Mouse (Mus musculus): Measurements from ENCODE around the gene Isg20l2.

Gene Isg20l2

GRCm38 (mm10) chr3:87980728-87981127 is 50.6 kb downstream of the Isg20l2 start:
- DNase-seq = no peak

GRCm38 (mm10) chr3:87981214-87981760 is 51.2 kb downstream of the Isg20l2 start:
- no peak for DNase-seq

GRCm38 (mm10) chr3:87981894-87982835 is 52.1 kb downstream of the Isg20l2 start:
- no peak for DNase-seq

- DNase-seq = no peak
Measured at GRCm38 (mm10) chr3:87982836-87983601, 52.9 kb downstream of the Isg20l2 start.

- DNase-seq = no peak
Measured at GRCm38 (mm10) chr3:87983627-87984026, 53.5 kb downstream of the Isg20l2 start.

DNA sequence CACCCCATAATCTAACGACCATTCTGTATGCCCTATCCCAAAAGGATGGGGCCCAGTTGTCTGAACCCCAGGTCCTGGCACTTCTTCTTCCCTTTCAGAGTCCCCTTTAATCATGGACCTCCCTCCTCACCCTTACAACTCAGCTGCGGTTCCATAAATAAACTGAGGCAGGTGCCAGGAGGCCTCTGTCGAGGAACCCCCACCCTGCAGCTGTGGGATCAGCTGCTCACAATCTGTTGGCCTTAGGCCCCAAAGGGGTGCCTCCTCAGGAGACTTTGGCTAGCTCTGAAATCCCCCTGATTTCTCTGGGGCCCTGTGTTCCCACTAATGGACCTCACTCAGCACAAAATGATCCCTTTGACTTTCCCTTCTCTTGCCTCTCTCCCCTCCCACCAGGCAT is 54.0 kb downstream of the Isg20l2 start:
- DNase-seq = no peak

DNA sequence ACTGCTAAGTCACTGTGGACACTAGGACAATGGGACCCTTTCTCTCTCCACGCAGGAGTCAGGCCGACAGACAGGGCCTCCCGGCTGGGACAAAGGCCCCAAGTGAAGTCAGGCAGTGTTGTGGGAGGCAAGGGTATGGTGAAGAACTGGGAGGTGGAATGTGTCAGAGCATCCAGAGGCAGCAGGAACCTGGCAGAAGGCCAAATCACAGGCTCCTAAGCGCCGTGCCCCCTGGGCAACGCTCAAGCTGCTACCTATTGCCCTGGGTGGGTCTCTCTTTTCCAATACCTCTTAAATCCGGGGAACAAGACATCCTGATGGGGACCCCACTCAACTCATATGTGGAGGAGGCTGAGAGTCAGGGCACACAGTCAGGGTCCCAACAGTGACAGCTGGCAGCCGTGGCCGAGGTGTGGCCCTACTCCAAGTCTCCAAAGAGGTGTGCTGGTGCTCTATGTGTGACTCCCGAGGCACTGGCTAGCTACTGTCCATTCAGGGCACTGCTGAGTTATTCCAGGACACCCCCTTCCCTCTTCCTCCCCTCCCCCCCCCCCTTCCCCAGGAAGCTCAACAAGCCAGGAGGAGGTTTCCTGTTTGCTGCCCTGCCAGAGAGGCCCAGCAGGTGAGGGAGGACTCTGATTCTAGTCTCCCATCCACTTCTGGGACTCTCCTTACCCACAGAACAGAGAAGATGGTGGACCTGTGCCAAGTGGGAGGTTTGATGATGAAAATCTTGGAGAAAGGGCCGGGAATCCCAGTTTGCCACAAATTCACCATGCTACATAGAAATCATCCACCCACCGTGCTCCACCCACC is 55.6 kb downstream of the Isg20l2 start:
- DNase-seq = no peak

DNA sequence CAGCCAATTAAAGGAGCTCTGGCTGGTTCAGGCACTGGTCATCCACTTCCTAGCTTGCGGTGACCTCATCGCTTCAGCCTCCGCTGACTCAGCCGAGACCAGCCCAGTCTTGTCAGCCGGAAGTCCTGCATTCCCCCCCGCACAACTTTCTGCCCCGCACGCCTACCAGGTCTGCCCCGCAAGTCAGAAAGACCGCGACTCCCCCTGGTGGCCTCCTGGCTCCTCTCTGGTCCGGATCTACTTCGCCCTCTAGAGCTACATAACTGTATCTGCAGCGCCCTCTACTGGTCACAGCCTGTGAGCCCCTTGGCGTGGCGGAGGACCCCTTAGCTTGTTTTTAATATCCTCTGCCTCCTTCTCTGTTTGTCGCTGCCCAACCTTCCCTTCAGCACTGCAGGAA is 56.8 kb downstream of the Isg20l2 start:
- peak; percentile 60 to 75 for DNase-seq

DNA sequence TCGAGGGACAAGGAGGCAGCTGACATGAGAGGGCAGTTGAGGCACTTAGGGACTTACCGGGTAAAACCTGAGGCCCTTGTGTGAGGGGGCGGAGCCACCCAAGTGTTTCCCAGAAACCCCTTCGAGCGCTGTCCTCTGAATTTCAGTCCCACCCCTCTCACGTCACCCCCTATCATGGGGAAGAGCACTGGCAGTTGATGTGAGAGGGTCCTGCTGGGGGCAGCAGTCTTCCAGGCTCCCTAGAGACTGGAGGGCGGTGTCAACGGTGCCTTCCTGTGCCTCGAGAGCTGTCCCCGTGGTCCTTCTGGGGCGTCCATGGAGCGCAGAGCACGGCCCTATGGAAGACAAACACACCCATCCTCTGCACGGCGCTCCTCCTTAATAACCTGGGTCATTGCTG is 57.5 kb downstream of the Isg20l2 start:
- no peak for DNase-seq

GRCm38 (mm10) chr3:87988068-87988467 is 58.0 kb downstream of the Isg20l2 start:
- no peak for DNase-seq

GRCm38 (mm10) chr3:87989935-87990334 is 59.8 kb downstream of the Isg20l2 start:
- DNase-seq = no peak
